Mouse (Mus musculus) brain, embryonic 14.5 days (tissue): ENCODE measurements around the gene Sco2.

Source experiments
- CTCF ChIP-seq: fragments of 200-500 bp; IDR thresholded peaks from 2 replicates; pipeline ENCODE4 v1.5.1; 2012; ENCODE audit warnings: inconsistent platforms, mild to moderate bottlenecking, moderate library complexity, borderline replicate concordance; ENCODE audit not compliant: insufficient read depth, insufficient read length; ENCODE audit errors: extremely low read depth
- POLR2A ChIP-seq: fragments of 200-500 bp; IDR thresholded peaks from 2 replicates; pipeline ENCODE4 v1.6.1; 2012; ENCODE audit warnings: mild to moderate bottlenecking, inconsistent platforms, borderline replicate concordance; ENCODE audit not compliant: poor library complexity, insufficient read depth, insufficient read length, severe bottlenecking; ENCODE audit errors: extremely low read depth

GRCm38 (mm10) chr15:89352054-89352453 is 21.6 kb downstream of the Sco2 start:
- no peak for TF ChIP-seq CTCF
- no peak for TF ChIP-seq POLR2A
